Mouse (Mus musculus): Measurements from ENCODE around the gene Nasp. TPM values are rescaled to one million over a fixed set of nuclear protein-coding genes. Genes with fewer than 3 reads are reported as not detected.
A peak's percentile ranks its signal among the peaks of the same experiment; 100 is the strongest.

The Nasp gene
- polyA plus RNA-seq, 1 experiment: 2.4 TPM

GRCm38 (mm10) chr4:116659474-116659873 lies 31.7 kb upstream of the Nasp start:
- 27% methylated on average over 2 of the region's 2 CpGs for whole genome bisulfite sequencing
- Histone ChIP-seq H3K4me3 (replicated peaks; ENCODE audit: extremely low read depth, low read depth, low read length) (no peak overlapping the region), H3K4me1 (ENCODE audit: control insufficient read depth, insufficient read depth, low read length) (0 out of 2 replicates have a peak, but pooled peaks cover 2% of the 10 kb centered on the region)
- TF ChIP-seq POLR2A (IDR thresholded peaks at IDR 0.05; ENCODE audit: borderline replicate concordance, extremely low read depth, low read depth, low read length): no peak
- TF ChIP-seq CTCF (IDR thresholded peaks at IDR 0.05; ENCODE audit: insufficient read depth, low read length): no peak
- DNase-seq: no peak

- Histone ChIP-seq H3K4me3 (replicated peaks; ENCODE audit: extremely low read depth, low read depth, low read length) (no peak overlapping the region), H3K4me1 (ENCODE audit: control insufficient read depth, insufficient read depth, low read length) (0 out of 2 replicates have a peak, but pooled peaks cover 2% of the 10 kb centered on the region)
- TF ChIP-seq POLR2A (IDR thresholded peaks at IDR 0.05; ENCODE audit: borderline replicate concordance, extremely low read depth, low read depth, low read length) (no peak), CTCF (IDR thresholded peaks at IDR 0.05; ENCODE audit: insufficient read depth, low read length) (no peak)
- WGBS: 65% methylated on average over 3 of the region's 3 CpGs
- DNase-seq: no peak
These were observed 30.2 kb upstream of the Nasp start for GRCm38 (mm10) chr4:116657971-116658370.

GRCm38 (mm10) chr4:116655658-116656057 lies 27.9 kb upstream of the Nasp start:
- no peak for DNase-seq
- WGBS: 70% methylated on average over 3 of the region's 3 CpGs
- TF ChIP-seq CTCF (IDR thresholded peaks at IDR 0.05; ENCODE audit: insufficient read depth, low read length): no peak
- no peak for TF ChIP-seq POLR2A (IDR thresholded peaks at IDR 0.05; ENCODE audit: borderline replicate concordance, extremely low read depth, low read depth, low read length)
- 0 out of 2 replicates have a peak, but pooled peaks cover 5% of the 10 kb centered on the region for H3K4me1 ChIP-seq (ENCODE audit: control insufficient read depth, insufficient read depth, low read length)
- H3K4me3 ChIP-seq (replicated peaks; ENCODE audit: extremely low read depth, low read depth, low read length): no peak overlapping the region

GRCm38 (mm10) chr4:116655100-116655499 lies 27.4 kb upstream of the Nasp start:
- 34% methylated on average over 2 of the region's 2 CpGs for WGBS
- no peak overlapping the region for H3K4me3 ChIP-seq (replicated peaks; ENCODE audit: extremely low read depth, low read depth, low read length)
- DNase-seq: no peak
- H3K4me1 ChIP-seq (ENCODE audit: control insufficient read depth, insufficient read depth, low read length): 0 out of 2 replicates have a peak, but pooled peaks cover 5% of the 10 kb centered on the region
- TF ChIP-seq POLR2A (IDR thresholded peaks at IDR 0.05; ENCODE audit: borderline replicate concordance, extremely low read depth, low read depth, low read length): no peak
- TF ChIP-seq CTCF (IDR thresholded peaks at IDR 0.05; ENCODE audit: insufficient read depth, low read length): no peak

- no peak for DNase-seq
- no peak for TF ChIP-seq POLR2A (IDR thresholded peaks at IDR 0.05; ENCODE audit: borderline replicate concordance, extremely low read depth, low read depth, low read length)
- TF ChIP-seq CTCF (IDR thresholded peaks at IDR 0.05; ENCODE audit: insufficient read depth, low read length): no peak
- no peak overlapping the region for H3K4me3 ChIP-seq (replicated peaks; ENCODE audit: extremely low read depth, low read depth, low read length)
- 85% methylated on average over 6 of the region's 6 CpGs for whole genome bisulfite sequencing
- peaks cover 9% of the 10 kb centered on the region for H3K4me1 ChIP-seq (ENCODE audit: control insufficient read depth, insufficient read depth, low read length)
These were observed 25.5 kb upstream of the Nasp start for GRCm38 (mm10) chr4:116653228-116653627.

- TF ChIP-seq CTCF (IDR thresholded peaks at IDR 0.05; ENCODE audit: insufficient read depth, low read length): no peak
- no peak for TF ChIP-seq POLR2A (IDR thresholded peaks at IDR 0.05; ENCODE audit: borderline replicate concordance, extremely low read depth, low read depth, low read length)
- Histone ChIP-seq H3K4me1 (ENCODE audit: control insufficient read depth, insufficient read depth, low read length) (peaks cover 21% of the 10 kb centered on the region), H3K4me3 (replicated peaks; ENCODE audit: extremely low read depth, low read depth, low read length) (peak overlapping the region; percentile 100)
- DNase-seq: no peak
- 8% methylated on average over 6 of the region's 6 CpGs for WGBS
These were observed 24.0 kb upstream of the Nasp start for GRCm38 (mm10) chr4:116651797-116652135.

GRCm38 (mm10) chr4:116650924-116651796 lies 23.4 kb upstream of the Nasp start, which contains the start of gene Akr1a1:
Gene Akr1a1, minus strand, starts transcription at chr4:116651680.
- peak; percentile 90 for DNase-seq
- Histone ChIP-seq H3K4me1 (ENCODE audit: control insufficient read depth, insufficient read depth, low read length) (peaks cover 25% of the 10 kb centered on the region), H3K4me3 (replicated peaks; ENCODE audit: extremely low read depth, low read depth, low read length) (peak within 1 kb of the TSS; percentile 100)
- no peak for TF ChIP-seq CTCF (IDR thresholded peaks at IDR 0.05; ENCODE audit: insufficient read depth, low read length)
- TF ChIP-seq POLR2A (IDR thresholded peaks at IDR 0.05; ENCODE audit: borderline replicate concordance, extremely low read depth, low read depth, low read length): peak; percentile 91; the same call in 1 of the 2 replicates
- WGBS: under 1% methylated on average over 39 of the region's 39 CpGs

GRCm38 (mm10) chr4:116650365-116650764 lies 22.6 kb upstream of the Nasp start:
- Histone ChIP-seq H3K4me1 (ENCODE audit: control insufficient read depth, insufficient read depth, low read length) (peaks cover 30% of the 10 kb centered on the region), H3K4me3 (replicated peaks; ENCODE audit: extremely low read depth, low read depth, low read length) (peak overlapping the region; percentile 100)
- no peak for TF ChIP-seq CTCF (IDR thresholded peaks at IDR 0.05; ENCODE audit: insufficient read depth, low read length)
- no peak for DNase-seq
- WGBS: 16% methylated on average over 5 of the region's 5 CpGs

- Histone ChIP-seq H3K4me1 (ENCODE audit: control insufficient read depth, insufficient read depth, low read length) (peaks cover 32% of the 10 kb centered on the region), H3K4me3 (replicated peaks; ENCODE audit: extremely low read depth, low read depth, low read length) (no peak overlapping the region)
- 92% methylated on average over 2 of the region's 2 CpGs for WGBS
- no peak for DNase-seq
- TF ChIP-seq POLR2A (IDR thresholded peaks at IDR 0.05; ENCODE audit: borderline replicate concordance, extremely low read depth, low read depth, low read length) (no peak), CTCF (IDR thresholded peaks at IDR 0.05; ENCODE audit: insufficient read depth, low read length) (no peak)
These were observed 21.7 kb upstream of the Nasp start for GRCm38 (mm10) chr4:116649411-116649810.

GRCm38 (mm10) chr4:116645624-116646023 lies 17.9 kb upstream of the Nasp start:
- H3K4me1 ChIP-seq (ENCODE audit: control insufficient read depth, insufficient read depth, low read length): peaks cover 29% of the 10 kb centered on the region
- DNase-seq: no peak
- H3K4me3 ChIP-seq (replicated peaks; ENCODE audit: extremely low read depth, low read depth, low read length): no peak overlapping the region
- WGBS: 64% methylated on average over 7 of the region's 7 CpGs
- TF ChIP-seq POLR2A (IDR thresholded peaks at IDR 0.05; ENCODE audit: borderline replicate concordance, extremely low read depth, low read depth, low read length) (no peak), CTCF (IDR thresholded peaks at IDR 0.05; ENCODE audit: insufficient read depth, low read length) (no peak)
